ENCODE assay signal across 18 mouse cellular contexts in the genomic region with DNA sequence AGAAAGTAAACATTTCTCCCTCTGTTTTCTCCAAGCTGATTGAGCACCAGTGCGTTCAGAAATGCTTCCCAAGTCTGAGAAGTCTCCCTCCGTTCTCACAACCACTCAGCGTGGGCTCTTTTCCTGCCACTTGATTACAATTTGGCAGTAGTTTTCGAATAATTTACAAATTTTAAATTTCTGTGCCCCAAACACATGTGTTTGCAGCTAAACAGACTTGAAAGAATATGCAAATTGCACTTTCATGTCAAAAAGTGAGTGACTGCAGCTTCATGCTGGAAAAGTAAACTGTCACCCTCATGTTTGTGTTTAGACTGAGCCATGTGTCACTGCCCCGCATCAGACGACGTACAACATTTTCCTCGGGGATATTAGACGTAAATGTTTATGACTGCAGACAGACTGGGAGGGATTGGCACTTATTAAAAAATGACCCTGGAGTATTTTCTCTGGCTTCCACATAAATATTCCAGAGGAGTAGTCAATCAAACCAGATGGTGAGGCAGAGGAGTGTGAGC.
"Had no signal": no experiment of that assay in that cellular context is flagged by ENCODE, and none has a peak within 500 bp of the region (broad histone marks: within the 10 kb centered on the region; RNA-seq: fewer than 3 reads in every experiment).

No protein-coding gene starts in this region.

- DNase-seq: kidney, adult 2 months; kidney, postnatal 25 days; layer of hippocampus, adult 9-11 months; liver; lung, adult 2 months; thymus, adult 18-20 months; thymus, postnatal 36 days had no signal

- H3K9ac ChIP-seq: limb, embryonic 13.5 days; liver, embryonic 12.5 days; liver, embryonic 15.5 days; midbrain, embryonic 13.5 days had no signal

- H3K4me3 ChIP-seq: layer of hippocampus, adult 2 months; limb, embryonic 10.5 days; limb, embryonic 13.5 days; liver, embryonic 12.5 days; liver, embryonic 15.5 days; megakaryocyte, embryonic 14.5 days; midbrain, embryonic 10.5 days; midbrain, embryonic 13.5 days; myocyte had no signal

- H3K4me1 ChIP-seq: liver, embryonic 12.5 days; liver, embryonic 15.5 days; megakaryocyte, embryonic 14.5 days; midbrain, embryonic 10.5 days; midbrain, embryonic 13.5 days had no signal

- H3K27ac ChIP-seq: kidney, postnatal 0 days; layer of hippocampus, adult 2 months; limb, embryonic 10.5 days; limb, embryonic 13.5 days; liver, embryonic 12.5 days; liver, embryonic 15.5 days; midbrain, embryonic 10.5 days; midbrain, embryonic 13.5 days had no signal

- H3K4me2 ChIP-seq: limb, embryonic 13.5 days; liver, embryonic 12.5 days; liver, embryonic 15.5 days; midbrain, embryonic 13.5 days had no signal

- H3K27me3 ChIP-seq: liver, embryonic 12.5 days; liver, embryonic 15.5 days; midbrain, embryonic 13.5 days had no signal

- H3K36me3 ChIP-seq: limb, embryonic 10.5 days; limb, embryonic 13.5 days; liver, embryonic 12.5 days; liver, embryonic 15.5 days; midbrain, embryonic 10.5 days; midbrain, embryonic 13.5 days had no signal

- ATAC-seq: liver, embryonic 12.5 days; midbrain, embryonic 13.5 days; midbrain, embryonic 16.5 days had no signal

- H3K9me3 ChIP-seq: limb, embryonic 10.5 days; liver, embryonic 12.5 days; liver, embryonic 15.5 days had no signal
